Mouse (Mus musculus) lung, embryonic 15.5 days (tissue): ENCODE measurements around the gene Adgrg1. TPM values are rescaled to one million over a fixed set of nuclear protein-coding genes. Genes with fewer than 3 reads are reported as not detected.

Experiments used
- ATAC-seq: fragments of 200-750 bp; cut with Nextera tagmentation; 2 replicates; pipeline ENCODE4 v1.8.0; 2017; ENCODE audit warnings: moderate number of reproducible peaks, borderline replicate concordance; ENCODE audit not compliant: low FRiP score, low TSS enrichment; ENCODE audit errors: extremely low read depth
- H3K27ac ChIP-seq: fragments of 300-500 bp; sonication (generic); 2 replicates; pipeline ENCODE4 v1.5.1; 2015; ENCODE audit warnings: moderate library complexity, mild to moderate bottlenecking, inconsistent platforms
- H3K27me3 ChIP-seq: fragments of 300-500 bp; sonication (generic); 2 replicates; pipeline ENCODE4 v1.6.1; 2015; ENCODE audit warnings: inconsistent platforms
- H3K36me3 ChIP-seq: fragments of 300-500 bp; sonication (generic); 2 replicates; pipeline ENCODE4 v1.6.1; 2015; ENCODE audit warnings: inconsistent platforms
- H3K4me1 ChIP-seq: fragments of 300-500 bp; sonication (generic); 2 replicates; pipeline ENCODE4 v1.6.1; 2015; ENCODE audit warnings: inconsistent platforms
- H3K4me2 ChIP-seq: fragments of 300-500 bp; sonication (generic); 2 replicates; pipeline ENCODE4 v1.6.1; 2015; ENCODE audit warnings: inconsistent platforms, mild to moderate bottlenecking, moderate library complexity
- H3K4me3 ChIP-seq: fragments of 300-500 bp; sonication (generic); 2 replicates; pipeline ENCODE4 v1.5.1; 2015; ENCODE audit warnings: mild to moderate bottlenecking, inconsistent platforms
- H3K9ac ChIP-seq: fragments of 300-500 bp; sonication (generic); 2 replicates; pipeline ENCODE4 v1.6.1; 2015; ENCODE audit warnings: inconsistent platforms
- H3K9me3 ChIP-seq: fragments of 300-500 bp; sonication (generic); 2 replicates; pipeline ENCODE4 v1.6.1; 2016; ENCODE audit warnings: inconsistent platforms
- WGBS: fragments of 180-500 bp; shearing (Covaris S2); methylation state at CpG from one replicate; pipeline ENCODE4 v1.1.7; 2015; 5-methylcytosine and 5-hydroxymethylcytosine counted together
- polyA plus RNA-seq: library from polyadenylated mRNA; unstranded; fragments of >200 nt; fragmentation: Nextera tagmentation; extraction: Ambion mirVana; gene quantifications from 2 replicates; pipeline ENCODE4 v1.2.1, GENCODE M21; 2015

The Adgrg1 gene
- polyA plus RNA-seq, 1 experiment from 2014 or later = 35.6 TPM

DNA sequence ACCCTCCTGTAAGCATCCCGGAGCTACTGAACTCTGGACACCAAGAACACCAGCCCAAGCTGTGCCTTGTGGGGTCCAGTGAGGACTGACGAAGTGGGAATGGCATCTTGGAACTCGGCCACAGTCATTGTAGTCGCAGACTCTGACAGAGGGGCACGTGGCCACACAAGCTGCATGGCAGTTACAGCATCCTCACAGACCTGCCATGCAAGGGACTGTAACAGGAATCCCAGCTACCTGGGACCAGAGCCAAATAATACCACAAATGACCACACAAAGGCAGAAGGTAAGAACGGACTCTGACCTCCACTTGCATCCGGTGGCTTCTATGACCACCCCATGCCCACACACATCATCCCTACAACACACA, 20.2 kb upstream of the Adgrg1 start:
- H3K4me3 ChIP-seq = no peak overlapping the region
- H3K27ac ChIP-seq = peak overlapping the region; percentile 90
- no peaks in the 10 kb centered on the region for H3K9me3 ChIP-seq
- peaks cover 21% of the 10 kb centered on the region for H3K4me1 ChIP-seq
- no peaks in the 10 kb centered on the region for H3K27me3 ChIP-seq
- WGBS = 37% methylated on average over 7 of the region's 7 CpGs
- no peaks in the 10 kb centered on the region for H3K36me3 ChIP-seq
- peak overlapping the region; percentile 19 for H3K4me2 ChIP-seq
- no peak overlapping the region for H3K9ac ChIP-seq
- peak; percentile 64 for ATAC-seq

DNA sequence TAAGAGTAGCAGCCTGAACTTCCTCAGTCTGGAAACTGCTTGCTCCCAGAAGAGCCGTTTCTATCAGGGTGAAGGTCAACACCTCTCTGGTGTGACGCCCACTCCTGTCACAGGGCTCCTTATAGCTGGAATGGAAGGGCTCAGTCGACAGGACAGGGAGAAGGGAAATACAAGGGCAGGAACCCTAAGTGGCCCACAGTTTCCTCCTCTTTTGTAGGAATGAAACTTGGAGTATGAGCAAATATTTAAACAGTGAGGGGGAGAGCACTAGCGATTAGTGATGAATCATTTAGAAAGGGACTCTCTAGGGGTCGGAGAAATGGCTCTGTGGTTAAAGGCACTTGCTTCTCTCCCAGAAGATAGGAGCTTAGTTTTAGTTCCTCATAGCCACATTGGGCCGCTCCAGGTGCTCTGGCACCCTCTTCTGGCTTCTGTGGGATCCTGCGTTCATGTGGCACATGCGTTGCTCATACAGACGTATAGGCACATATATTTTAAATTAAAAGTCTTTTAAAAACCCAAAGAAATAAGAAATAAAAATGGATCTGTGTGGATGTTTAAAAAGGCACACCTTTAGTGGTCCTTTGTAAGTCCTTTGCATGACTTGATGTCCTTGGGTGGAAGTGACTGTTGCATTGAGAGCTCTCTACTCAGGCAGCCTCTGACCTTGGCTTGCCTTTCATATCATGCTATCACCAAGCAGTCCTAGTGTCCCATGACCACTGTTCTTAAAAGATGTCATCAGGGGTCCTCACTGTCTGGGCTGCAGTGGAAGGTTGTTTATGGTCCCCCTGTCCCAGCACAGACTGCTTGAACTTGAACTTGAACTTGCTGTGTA, 19.4 kb upstream of the Adgrg1 start:
- peak overlapping the region; percentile 19 for H3K4me2 ChIP-seq

DNA sequence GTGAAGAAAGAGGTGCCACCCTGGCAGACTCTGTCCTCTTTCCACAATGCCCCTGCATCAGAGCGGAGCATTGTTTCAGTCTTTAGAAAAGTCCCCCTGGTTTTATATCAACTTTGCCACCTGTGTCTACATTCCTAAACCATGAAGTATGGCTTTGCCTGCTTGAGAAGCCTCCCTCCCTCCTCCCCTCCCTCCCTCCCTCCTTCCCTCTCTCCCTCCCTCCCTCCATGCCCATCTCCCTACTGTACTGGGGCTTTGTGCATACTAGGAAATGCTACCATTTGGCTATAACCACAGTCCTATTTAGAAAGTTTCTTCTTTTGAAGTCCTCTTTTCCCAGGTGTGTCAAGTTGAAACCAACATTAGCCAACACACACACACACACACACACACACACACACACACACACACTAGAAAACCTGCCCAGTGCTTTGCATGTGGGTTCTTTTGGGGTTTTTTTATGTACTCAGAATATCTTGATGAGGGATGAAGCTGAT, 18.4 kb upstream of the Adgrg1 start:
- Histone ChIP-seq H3K36me3 (no peaks in the 10 kb centered on the region), H3K4me1 (peaks cover 21% of the 10 kb centered on the region), H3K27ac (peak overlapping the region; percentile 90), H3K9ac (no peak overlapping the region), H3K27me3 (no peaks in the 10 kb centered on the region), H3K4me2 (no peak overlapping the region), H3K4me3 (no peak overlapping the region), H3K9me3 (no peaks in the 10 kb centered on the region)
- 52% methylated on average over 1 of the region's 1 CpGs for WGBS
- ATAC-seq = peak; percentile 61; the same call in 1 of the 2 replicates

More for the DNA sequence above, 19.4 kb upstream of the Adgrg1 start:
- Histone ChIP-seq H3K4me3 (no peak overlapping the region), H3K27ac (peak overlapping the region; percentile 90), H3K27me3 (no peaks in the 10 kb centered on the region), H3K36me3 (no peaks in the 10 kb centered on the region), H3K9me3 (no peaks in the 10 kb centered on the region), H3K4me1 (peaks cover 21% of the 10 kb centered on the region), H3K9ac (no peak overlapping the region)
- ATAC-seq = peak; percentile 72
- 11% methylated on average over 9 of the region's 9 CpGs for WGBS

DNA sequence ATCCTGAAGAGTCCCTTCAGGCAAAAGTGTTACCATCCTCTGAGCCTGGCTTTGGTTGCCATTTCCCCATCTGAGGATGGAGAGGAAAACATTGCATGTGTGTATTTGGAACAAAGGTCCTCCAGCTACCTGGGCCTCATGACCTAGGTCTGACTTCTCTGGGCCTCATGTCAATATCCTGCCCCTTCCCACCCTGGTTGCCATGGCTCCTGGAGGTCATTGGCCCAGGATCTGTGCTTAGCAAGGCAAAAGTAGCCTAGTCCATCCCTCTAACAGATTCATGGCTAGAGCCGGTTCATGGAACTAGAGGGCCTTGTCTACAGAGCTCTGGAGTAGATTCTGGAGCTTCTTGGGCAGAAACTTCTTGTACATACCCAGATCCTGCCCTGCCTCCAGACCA, 12.3 kb upstream of the Adgrg1 start:
- Histone ChIP-seq H3K36me3 (no peaks in the 10 kb centered on the region), H3K27ac (no peak overlapping the region), H3K4me2 (no peak overlapping the region), H3K4me3 (no peak overlapping the region), H3K27me3 (no peaks in the 10 kb centered on the region), H3K9me3 (no peaks in the 10 kb centered on the region), H3K9ac (no peak overlapping the region), H3K4me1 (peaks cover 12% of the 10 kb centered on the region)
- 73% methylated on average over 1 of the region's 1 CpGs for WGBS
- ATAC-seq = no peak

DNA sequence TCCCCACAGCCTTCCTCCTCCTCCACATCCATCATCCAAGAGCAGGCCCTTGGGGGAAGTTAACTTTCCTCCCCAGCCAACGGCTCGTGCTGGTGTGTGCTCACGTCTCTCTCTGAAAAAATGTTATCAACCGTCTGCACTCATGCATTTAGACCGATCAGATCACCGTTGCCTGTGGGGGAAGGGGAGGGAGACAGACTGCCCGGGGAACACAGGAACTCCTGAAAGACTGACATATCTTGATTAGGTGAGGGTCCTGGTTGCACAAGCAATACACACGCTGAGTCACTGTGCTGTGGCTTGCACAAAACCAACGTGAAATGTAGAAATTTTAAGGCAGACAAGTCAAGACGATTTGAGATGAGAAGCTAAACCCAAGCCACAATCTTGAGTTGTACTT, 9.7 kb upstream of the Adgrg1 start:
- Histone ChIP-seq H3K4me1 (peaks cover 18% of the 10 kb centered on the region), H3K36me3 (no peaks in the 10 kb centered on the region), H3K4me3 (no peak overlapping the region), H3K9ac (no peak overlapping the region), H3K9me3 (no peaks in the 10 kb centered on the region), H3K27ac (no peak overlapping the region), H3K27me3 (no peaks in the 10 kb centered on the region), H3K4me2 (no peak overlapping the region)
- WGBS = 23% methylated on average over 10 of the region's 10 CpGs
- ATAC-seq = peak; percentile 29; the same call in 1 of the 2 replicates

DNA sequence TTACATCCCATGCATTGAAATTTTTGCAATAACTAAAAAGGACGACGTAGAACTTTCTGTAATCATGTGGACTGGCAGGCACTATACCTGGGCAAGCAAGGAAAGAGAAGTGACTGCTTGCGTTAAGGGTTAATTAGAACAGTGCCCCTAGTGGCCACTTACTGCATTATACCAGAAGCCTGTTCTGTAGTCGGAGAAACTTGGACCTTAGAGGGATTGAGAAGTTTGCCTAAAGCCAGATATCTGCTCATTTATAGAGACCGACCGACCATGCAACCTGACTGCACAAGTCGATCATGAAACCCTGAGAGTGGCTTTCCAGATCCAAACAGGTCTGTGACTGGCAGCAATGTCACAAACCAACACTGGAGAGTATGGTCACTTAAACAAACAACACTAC, 8.0 kb upstream of the Adgrg1 start:
- Histone ChIP-seq H3K27me3 (no peaks in the 10 kb centered on the region), H3K4me2 (no peak overlapping the region), H3K36me3 (no peaks in the 10 kb centered on the region), H3K4me1 (peaks cover 18% of the 10 kb centered on the region), H3K27ac (peak overlapping the region; percentile 36), H3K9me3 (no peaks in the 10 kb centered on the region), H3K9ac (no peak overlapping the region), H3K4me3 (no peak overlapping the region)
- WGBS = 24% methylated on average over 7 of the region's 7 CpGs
- ATAC-seq = no peak

DNA sequence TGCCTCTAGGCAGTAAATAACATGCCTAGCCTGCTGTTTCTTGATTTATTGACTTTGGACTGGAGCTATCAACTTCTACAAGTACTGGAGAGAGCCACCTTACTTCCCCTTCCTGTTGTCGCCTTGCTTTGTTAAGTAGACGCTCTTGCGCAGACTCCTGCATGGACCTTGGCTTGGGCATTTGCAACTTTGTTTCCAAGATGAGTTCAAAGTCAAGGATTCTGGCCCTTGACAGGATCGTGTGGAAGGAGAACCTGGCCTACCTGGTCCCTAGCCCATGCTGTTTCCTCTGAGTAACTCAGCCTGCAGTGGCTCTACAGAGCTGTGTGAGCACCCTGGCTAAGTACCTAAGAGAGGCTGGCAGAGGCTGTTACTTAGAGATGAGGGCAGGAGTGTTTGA, 7.5 kb upstream of the Adgrg1 start:
- H3K4me3 ChIP-seq = no peak overlapping the region
- WGBS = 47% methylated on average over 4 of the region's 4 CpGs
- peak overlapping the region; percentile 36 for H3K27ac ChIP-seq
- H3K4me2 ChIP-seq = no peak overlapping the region; the same call in 1 of the 2 replicates
- no peak for ATAC-seq
- peaks cover 18% of the 10 kb centered on the region for H3K4me1 ChIP-seq
- no peaks in the 10 kb centered on the region for H3K36me3 ChIP-seq
- H3K9me3 ChIP-seq = no peaks in the 10 kb centered on the region
- no peaks in the 10 kb centered on the region for H3K27me3 ChIP-seq
- no peak overlapping the region for H3K9ac ChIP-seq

DNA sequence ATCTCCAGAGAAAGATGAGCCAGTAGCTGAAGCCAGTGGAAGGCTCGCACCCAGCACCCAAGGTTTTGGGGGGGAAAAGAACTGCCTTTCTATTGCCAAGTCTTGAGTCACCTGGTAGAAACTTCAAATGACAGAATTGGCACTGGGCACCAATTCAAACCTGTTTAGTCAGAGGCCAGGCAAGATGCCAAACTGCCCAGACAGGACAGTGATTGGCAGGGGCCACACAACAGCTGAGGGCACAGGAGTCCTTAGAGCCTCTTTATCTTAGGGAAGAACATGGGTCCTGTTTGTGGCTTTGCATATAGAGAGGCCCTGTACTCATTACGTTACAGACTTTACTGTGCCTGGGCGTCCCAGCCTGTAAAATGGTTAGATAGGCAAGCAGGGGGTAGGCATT, 7.0 kb upstream of the Adgrg1 start:
- peak overlapping the region; percentile 36; the same call in 1 of the 2 replicates for H3K27ac ChIP-seq
- H3K9ac ChIP-seq = no peak overlapping the region
- ATAC-seq = no peak
- H3K36me3 ChIP-seq = no peaks in the 10 kb centered on the region
- 74% methylated on average over 3 of the region's 3 CpGs for WGBS
- no peak overlapping the region for H3K4me3 ChIP-seq
- H3K27me3 ChIP-seq = no peaks in the 10 kb centered on the region
- H3K4me2 ChIP-seq = no peak overlapping the region
- H3K4me1 ChIP-seq = peaks cover 18% of the 10 kb centered on the region
- H3K9me3 ChIP-seq = no peaks in the 10 kb centered on the region

DNA sequence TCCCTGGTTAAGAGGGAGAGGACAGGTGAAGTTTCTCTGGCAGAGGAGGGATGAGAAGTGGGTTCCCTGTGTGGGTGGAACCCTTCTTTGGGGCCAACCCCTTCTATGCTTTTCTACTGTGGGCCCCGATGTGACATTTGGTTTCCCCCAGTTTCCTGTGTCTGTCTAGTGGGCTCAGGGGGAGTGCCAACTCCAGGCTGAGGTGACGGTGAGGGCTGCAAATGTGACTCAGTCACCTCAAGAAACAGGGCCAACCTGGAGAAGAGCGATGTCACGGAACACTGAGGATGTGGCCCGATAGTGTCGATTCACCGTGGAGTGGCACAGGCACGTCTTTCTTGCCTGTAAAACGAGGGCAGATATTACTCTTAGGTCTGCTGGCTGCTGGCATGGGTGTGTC, 1.3 kb upstream of the Adgrg1 start:
- Histone ChIP-seq H3K27ac (no peak overlapping the region), H3K9me3 (no peaks in the 10 kb centered on the region), H3K4me1 (peaks cover 42% of the 10 kb centered on the region), H3K27me3 (no peaks in the 10 kb centered on the region), H3K36me3 (no peaks in the 10 kb centered on the region), H3K4me2 (no peak overlapping the region), H3K9ac (no peak overlapping the region), H3K4me3 (no peak overlapping the region)
- WGBS = 78% methylated on average over 9 of the region's 9 CpGs
- ATAC-seq = no peak

DNA sequence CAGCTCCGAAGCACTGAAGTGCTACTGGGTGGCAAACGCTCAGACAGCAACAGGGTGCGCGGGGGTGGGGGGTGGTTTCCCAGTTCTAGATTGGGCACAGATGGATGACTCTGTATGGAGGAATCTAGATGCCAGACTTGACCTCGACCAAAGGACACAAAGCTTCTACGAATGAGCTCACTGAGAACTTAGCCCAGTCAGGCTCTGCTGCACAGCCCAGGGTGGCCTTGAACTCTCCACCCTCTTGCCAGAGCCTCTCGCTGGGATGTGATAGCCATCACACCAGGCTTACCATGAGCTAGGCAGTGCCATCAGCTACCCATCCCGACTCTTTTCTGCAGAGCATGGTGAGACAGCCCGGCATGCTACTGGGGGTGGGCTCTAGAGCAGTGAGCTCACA, 765 bp upstream of the Adgrg1 start:
- Histone ChIP-seq H3K4me1 (peaks cover 42% of the 10 kb centered on the region), H3K4me3 (no peak overlapping the region), H3K27me3 (no peaks in the 10 kb centered on the region), H3K27ac (peak overlapping the region; percentile 98), H3K36me3 (no peaks in the 10 kb centered on the region), H3K9ac (no peak overlapping the region), H3K9me3 (no peaks in the 10 kb centered on the region), H3K4me2 (no peak overlapping the region)
- 66% methylated on average over 9 of the region's 9 CpGs for WGBS
- no peak for ATAC-seq

DNA sequence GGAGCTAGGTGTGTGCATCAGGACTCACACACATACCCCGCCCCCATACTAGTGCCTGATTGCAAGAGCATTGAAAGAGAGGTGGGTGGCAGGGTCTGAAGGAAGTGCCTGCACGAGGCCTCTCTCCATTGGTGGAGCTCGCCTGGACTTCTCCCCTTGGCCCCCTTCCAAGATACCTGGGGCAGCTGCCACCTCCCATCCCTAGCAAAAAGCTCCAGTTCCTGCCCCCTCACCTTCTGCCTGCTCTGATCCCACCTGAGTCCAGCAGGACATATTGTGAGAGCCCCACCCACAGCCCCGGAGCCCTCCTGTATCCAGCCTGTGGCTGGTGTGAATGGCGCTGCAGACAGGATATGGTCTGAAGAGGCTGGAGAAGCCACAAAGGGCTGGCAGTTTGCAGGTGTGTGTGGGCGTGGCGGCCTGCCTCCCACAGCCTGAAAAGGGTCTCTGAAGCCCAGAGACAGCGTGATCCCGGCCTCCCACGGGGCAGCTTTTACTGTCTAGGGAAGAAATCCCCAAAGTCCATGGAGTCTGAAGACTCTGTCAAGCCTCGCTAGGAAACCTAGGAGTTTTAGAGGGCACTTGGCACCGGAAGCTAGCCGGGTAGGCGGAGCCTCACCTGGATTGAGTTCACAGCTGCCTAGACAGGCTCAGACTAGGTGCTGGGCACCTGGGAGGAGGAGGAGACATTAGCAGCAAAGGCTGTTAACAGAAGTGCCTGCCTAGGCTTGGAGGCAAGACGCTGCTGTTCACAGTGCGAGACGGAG, 2.3 kb downstream of the Adgrg1 start:
- ATAC-seq = peak; percentile 60
- H3K4me2 ChIP-seq = peak overlapping the region; percentile 55
- WGBS = 11% methylated on average over 17 of the region's 17 CpGs
- no peaks in the 10 kb centered on the region for H3K27me3 ChIP-seq
- H3K27ac ChIP-seq = peak overlapping the region; percentile 98
- H3K36me3 ChIP-seq = no peaks in the 10 kb centered on the region
- peak overlapping the region; percentile 43 for H3K4me3 ChIP-seq
- H3K9ac ChIP-seq = peak overlapping the region; percentile 50
- peaks cover 56% of the 10 kb centered on the region for H3K4me1 ChIP-seq
- no peaks in the 10 kb centered on the region for H3K9me3 ChIP-seq

DNA sequence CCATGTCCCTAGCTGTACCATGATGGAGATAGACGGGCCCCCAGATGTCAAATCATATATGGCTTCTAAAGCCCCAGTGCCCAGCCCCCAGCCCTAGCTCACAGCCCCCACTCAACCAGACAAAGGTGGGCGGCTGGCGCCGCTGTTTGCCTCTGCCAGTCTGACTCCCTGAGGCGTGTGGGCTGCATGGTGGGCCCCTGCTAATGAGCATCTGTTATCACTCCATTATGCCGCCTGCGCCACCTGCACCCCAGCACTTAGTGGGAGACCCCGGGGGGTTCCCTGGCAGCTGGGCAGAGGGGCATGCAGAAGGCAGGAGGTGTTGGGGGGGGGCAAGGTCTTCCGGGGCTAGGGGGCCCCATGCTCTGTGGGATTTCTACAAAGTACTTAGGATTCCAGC, 3.6 kb downstream of the Adgrg1 start:
- Histone ChIP-seq H3K9me3 (no peaks in the 10 kb centered on the region), H3K36me3 (no peaks in the 10 kb centered on the region), H3K9ac (peak overlapping the region; percentile 50), H3K4me3 (peak overlapping the region; percentile 43), H3K27ac (peak overlapping the region; percentile 98), H3K4me1 (peaks cover 58% of the 10 kb centered on the region), H3K27me3 (no peaks in the 10 kb centered on the region), H3K4me2 (peak overlapping the region; percentile 55)
- no peak for ATAC-seq
- WGBS = 27% methylated on average over 9 of the region's 9 CpGs
